Mouse (Mus musculus): ENCODE measurements around the gene Serbp1. TPM values are rescaled to one million over a fixed set of nuclear protein-coding genes. Genes with fewer than 3 reads are reported as not detected.

Gene Serbp1
- polyA plus RNA-seq, 1 experiment from 2014 or later: 374 TPM

- no peak for ATAC-seq (ENCODE audit: low FRiP score, low TSS enrichment)
- Histone ChIP-seq H3K27ac (ENCODE audit: low read length) (no peak overlapping the region), H3K27me3 (ENCODE audit: insufficient read depth, low read length) (peaks cover 4% of the 10 kb centered on the region; the same call in 1 of the 2 replicates), H3K4me2 (replicated peaks; ENCODE audit: low read depth, low read length) (no peak overlapping the region), H3K9me3 (ENCODE audit: low read length) (no peaks in the 10 kb centered on the region), H3K4me1 (ENCODE audit: insufficient read depth, low read length) (peaks cover 5% of the 10 kb centered on the region; the same call in 1 of the 2 replicates), H3K4me3 (ENCODE audit: low read length) (no peak overlapping the region), H3K36me3 (ENCODE audit: insufficient read depth, low read length) (no peaks in the 10 kb centered on the region), H3K9ac (replicated peaks; ENCODE audit: low read length) (no peak overlapping the region)
- 30% methylated on average over 9 of the region's 9 CpGs for WGBS
These were observed 8.5 kb upstream of the Serbp1 start for GRCm38 (mm10) chr6:67229521-67229920.

- Histone ChIP-seq H3K27me3 (ENCODE audit: insufficient read depth, low read length) (peaks cover 4% of the 10 kb centered on the region; the same call in 1 of the 2 replicates), H3K4me2 (replicated peaks; ENCODE audit: low read depth, low read length) (no peak overlapping the region), H3K36me3 (ENCODE audit: insufficient read depth, low read length) (no peaks in the 10 kb centered on the region), H3K27ac (ENCODE audit: low read length) (no peak overlapping the region), H3K4me1 (ENCODE audit: insufficient read depth, low read length) (peaks cover 5% of the 10 kb centered on the region; the same call in 1 of the 2 replicates), H3K4me3 (ENCODE audit: low read length) (no peak overlapping the region), H3K9ac (replicated peaks; ENCODE audit: low read length) (no peak overlapping the region), H3K9me3 (ENCODE audit: low read length) (no peaks in the 10 kb centered on the region)
- WGBS: 8% methylated on average over 11 of the region's 11 CpGs
- ATAC-seq (ENCODE audit: low FRiP score, low TSS enrichment): no peak
These were observed 8.0 kb upstream of the Serbp1 start for GRCm38 (mm10) chr6:67229922-67230518.

GRCm38 (mm10) chr6:67230950-67231349 is 7.0 kb upstream of the Serbp1 start:
- H3K27ac ChIP-seq (ENCODE audit: low read length): no peak overlapping the region
- peaks cover 4% of the 10 kb centered on the region; the same call in 1 of the 2 replicates for H3K27me3 ChIP-seq (ENCODE audit: insufficient read depth, low read length)
- H3K4me3 ChIP-seq (ENCODE audit: low read length): no peak overlapping the region
- H3K4me2 ChIP-seq (replicated peaks; ENCODE audit: low read depth, low read length): no peak overlapping the region
- no peak for ATAC-seq (ENCODE audit: low FRiP score, low TSS enrichment)
- no peaks in the 10 kb centered on the region for H3K9me3 ChIP-seq (ENCODE audit: low read length)
- no peak overlapping the region for H3K9ac ChIP-seq (replicated peaks; ENCODE audit: low read length)
- no peaks in the 10 kb centered on the region for H3K36me3 ChIP-seq (ENCODE audit: insufficient read depth, low read length)
- peaks cover 5% of the 10 kb centered on the region; the same call in 1 of the 2 replicates for H3K4me1 ChIP-seq (ENCODE audit: insufficient read depth, low read length)

GRCm38 (mm10) chr6:67235649-67236048 is 2.3 kb upstream of the Serbp1 start:
- Histone ChIP-seq H3K4me3 (ENCODE audit: low read length) (no peak overlapping the region), H3K27me3 (ENCODE audit: insufficient read depth, low read length) (no peaks in the 10 kb centered on the region), H3K4me1 (ENCODE audit: insufficient read depth, low read length) (no peaks in the 10 kb centered on the region), H3K9me3 (ENCODE audit: low read length) (no peaks in the 10 kb centered on the region), H3K27ac (ENCODE audit: low read length) (no peak overlapping the region), H3K4me2 (replicated peaks; ENCODE audit: low read depth, low read length) (no peak overlapping the region), H3K9ac (replicated peaks; ENCODE audit: low read length) (no peak overlapping the region), H3K36me3 (ENCODE audit: insufficient read depth, low read length) (no peaks in the 10 kb centered on the region)
- WGBS: 89% methylated on average over 3 of the region's 3 CpGs
- ATAC-seq (ENCODE audit: low FRiP score, low TSS enrichment): no peak

GRCm38 (mm10) chr6:67236491-67237234 is 1.3 kb upstream of the Serbp1 start:
- Histone ChIP-seq H3K4me2 (replicated peaks; ENCODE audit: low read depth, low read length) (no peak overlapping the region), H3K9ac (replicated peaks; ENCODE audit: low read length) (no peak overlapping the region), H3K27ac (ENCODE audit: low read length) (no peak overlapping the region), H3K9me3 (ENCODE audit: low read length) (no peaks in the 10 kb centered on the region), H3K4me3 (ENCODE audit: low read length) (no peak overlapping the region), H3K4me1 (ENCODE audit: insufficient read depth, low read length) (no peaks in the 10 kb centered on the region), H3K36me3 (ENCODE audit: insufficient read depth, low read length) (no peaks in the 10 kb centered on the region), H3K27me3 (ENCODE audit: insufficient read depth, low read length) (no peaks in the 10 kb centered on the region)
- ATAC-seq (ENCODE audit: low FRiP score, low TSS enrichment): no peak
- WGBS: 71% methylated on average over 7 of the region's 7 CpGs

- H3K4me1 ChIP-seq (ENCODE audit: insufficient read depth, low read length): no peaks in the 10 kb centered on the region
- H3K27ac ChIP-seq (ENCODE audit: low read length): no peak overlapping the region
- H3K36me3 ChIP-seq (ENCODE audit: insufficient read depth, low read length): no peaks in the 10 kb centered on the region
- no peaks in the 10 kb centered on the region for H3K27me3 ChIP-seq (ENCODE audit: insufficient read depth, low read length)
- H3K4me2 ChIP-seq (replicated peaks; ENCODE audit: low read depth, low read length): no peak overlapping the region
- WGBS: 99% methylated on average over 3 of the region's 3 CpGs
- ATAC-seq (ENCODE audit: low FRiP score, low TSS enrichment): no peak
- no peak overlapping the region for H3K4me3 ChIP-seq (ENCODE audit: low read length)
- H3K9me3 ChIP-seq (ENCODE audit: low read length): no peaks in the 10 kb centered on the region
- no peak overlapping the region for H3K9ac ChIP-seq (replicated peaks; ENCODE audit: low read length)
These were observed 3.3 kb downstream of the Serbp1 start for GRCm38 (mm10) chr6:67241263-67241662.

GRCm38 (mm10) chr6:67243765-67244420 is 5.9 kb downstream of the Serbp1 start:
- no peaks in the 10 kb centered on the region for H3K9me3 ChIP-seq (ENCODE audit: low read length)
- no peaks in the 10 kb centered on the region for H3K36me3 ChIP-seq (ENCODE audit: insufficient read depth, low read length)
- H3K4me2 ChIP-seq (replicated peaks; ENCODE audit: low read depth, low read length): no peak overlapping the region
- no peak overlapping the region for H3K9ac ChIP-seq (replicated peaks; ENCODE audit: low read length)
- H3K4me1 ChIP-seq (ENCODE audit: insufficient read depth, low read length): no peaks in the 10 kb centered on the region
- no peak overlapping the region for H3K27ac ChIP-seq (ENCODE audit: low read length)
- 89% methylated on average over 7 of the region's 7 CpGs for WGBS
- no peak for ATAC-seq (ENCODE audit: low FRiP score, low TSS enrichment)
- no peak overlapping the region for H3K4me3 ChIP-seq (ENCODE audit: low read length)
- no peaks in the 10 kb centered on the region for H3K27me3 ChIP-seq (ENCODE audit: insufficient read depth, low read length)

GRCm38 (mm10) chr6:67244451-67244850 is 6.5 kb downstream of the Serbp1 start:
- Histone ChIP-seq H3K9me3 (ENCODE audit: low read length) (no peaks in the 10 kb centered on the region), H3K27ac (ENCODE audit: low read length) (no peak overlapping the region), H3K4me3 (ENCODE audit: low read length) (no peak overlapping the region), H3K9ac (replicated peaks; ENCODE audit: low read length) (no peak overlapping the region), H3K4me1 (ENCODE audit: insufficient read depth, low read length) (no peaks in the 10 kb centered on the region), H3K27me3 (ENCODE audit: insufficient read depth, low read length) (no peaks in the 10 kb centered on the region), H3K4me2 (replicated peaks; ENCODE audit: low read depth, low read length) (no peak overlapping the region), H3K36me3 (ENCODE audit: insufficient read depth, low read length) (no peaks in the 10 kb centered on the region)
- 82% methylated on average over 5 of the region's 5 CpGs for WGBS
- ATAC-seq (ENCODE audit: low FRiP score, low TSS enrichment): no peak

- 80% methylated on average over 4 of the region's 4 CpGs for WGBS
- no peaks in the 10 kb centered on the region for H3K27me3 ChIP-seq (ENCODE audit: insufficient read depth, low read length)
These were observed 13.1 kb downstream of the Serbp1 start for GRCm38 (mm10) chr6:67251095-67251494.

GRCm38 (mm10) chr6:67264935-67265334 is 27.0 kb downstream of the Serbp1 start:
- no peak overlapping the region for H3K4me2 ChIP-seq (replicated peaks; ENCODE audit: low read depth, low read length)
- no peaks in the 10 kb centered on the region for H3K9me3 ChIP-seq (ENCODE audit: low read length)
- H3K9ac ChIP-seq (replicated peaks; ENCODE audit: low read length): no peak overlapping the region
- WGBS: 90% methylated on average over 7 of the region's 7 CpGs
- H3K4me1 ChIP-seq (ENCODE audit: insufficient read depth, low read length): peaks cover under 1% of the 10 kb centered on the region; the same call in 1 of the 2 replicates
- no peak for ATAC-seq (ENCODE audit: low FRiP score, low TSS enrichment)
- H3K27me3 ChIP-seq (ENCODE audit: insufficient read depth, low read length): no peaks in the 10 kb centered on the region
- no peaks in the 10 kb centered on the region for H3K36me3 ChIP-seq (ENCODE audit: insufficient read depth, low read length)
- no peak overlapping the region for H3K4me3 ChIP-seq (ENCODE audit: low read length)
- no peak overlapping the region for H3K27ac ChIP-seq (ENCODE audit: low read length)

More at GRCm38 (mm10) chr6:67251095-67251494, 13.1 kb downstream of the Serbp1 start:
- Histone ChIP-seq H3K4me2 (replicated peaks; ENCODE audit: low read depth, low read length) (no peak overlapping the region), H3K4me3 (ENCODE audit: low read length) (no peak overlapping the region), H3K36me3 (ENCODE audit: insufficient read depth, low read length) (no peaks in the 10 kb centered on the region), H3K4me1 (ENCODE audit: insufficient read depth, low read length) (no peaks in the 10 kb centered on the region), H3K27ac (ENCODE audit: low read length) (no peak overlapping the region), H3K9me3 (ENCODE audit: low read length) (no peaks in the 10 kb centered on the region), H3K9ac (replicated peaks; ENCODE audit: low read length) (no peak overlapping the region)
- ATAC-seq (ENCODE audit: low FRiP score, low TSS enrichment): no peak
